Mouse (Mus musculus): ENCODE measurements around the gene Nfkbil1. TPM values are rescaled to one million over a fixed set of nuclear protein-coding genes. Genes with fewer than 3 reads are reported as not detected.

Nfkbil1 gene
- polyA plus RNA-seq, 1 experiment from 2014 or later: 3.4 TPM

DNA sequence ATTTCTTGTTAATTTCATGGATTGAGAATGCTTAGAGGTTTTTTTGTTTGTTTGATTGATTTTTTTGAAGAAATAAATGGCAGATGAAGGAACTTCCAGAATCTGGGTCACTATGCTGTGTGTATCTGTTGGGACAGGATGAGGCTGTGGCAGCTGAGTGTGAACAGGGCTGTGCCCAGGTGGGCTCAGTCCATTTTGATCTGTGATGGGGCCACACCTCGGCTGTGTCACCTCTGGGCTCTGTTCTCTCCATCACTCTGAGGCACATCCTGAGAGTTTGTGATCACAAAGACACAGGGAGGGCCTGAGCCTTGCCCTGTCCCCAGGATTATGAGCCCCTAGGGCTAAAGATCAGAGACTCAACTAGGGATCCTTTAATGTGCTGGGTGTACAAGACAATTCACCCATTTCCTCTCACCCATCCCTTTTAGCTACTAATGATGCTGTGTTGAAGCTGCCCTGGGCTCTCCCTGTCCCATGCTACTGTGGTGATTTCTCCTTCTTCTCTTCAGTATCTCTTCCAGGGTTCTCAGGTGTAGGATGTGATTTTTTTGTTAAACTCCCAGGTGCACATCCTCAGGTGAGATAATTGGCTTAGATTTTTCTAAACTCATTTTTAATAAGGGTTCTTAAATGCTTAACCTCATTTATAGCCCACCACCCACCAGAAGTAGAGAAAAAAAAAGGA lies 32.0 kb upstream of the Nfkbil1 start:
- WGBS: 82% methylated on average over 1 of the region's 1 CpGs

DNA sequence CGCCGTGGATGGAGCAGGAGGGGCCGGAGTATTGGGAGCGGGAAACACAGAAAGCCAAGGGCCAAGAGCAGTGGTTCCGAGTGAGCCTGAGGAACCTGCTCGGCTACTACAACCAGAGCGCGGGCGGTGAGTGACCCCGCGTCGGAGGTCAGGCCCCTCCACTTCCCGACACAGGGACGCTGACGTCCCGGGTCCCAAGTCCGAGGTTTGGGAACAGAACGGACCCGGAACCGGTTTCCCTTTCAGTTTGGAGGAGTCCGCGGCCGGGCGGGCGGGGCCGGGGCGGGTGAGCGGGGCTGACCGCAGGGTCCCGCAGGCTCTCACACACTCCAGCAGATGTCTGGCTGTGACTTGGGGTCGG lies 27.9 kb upstream of the Nfkbil1 start:
- Histone ChIP-seq H3K4me2 (ENCODE audit: low read depth, low read length) (peak overlapping the region; percentile 76), H3K4me3 (ENCODE audit: low read depth, low read length) (peak overlapping the region; percentile 59), H3K4me1 (ENCODE audit: control insufficient read depth, insufficient read depth, low read length) (no peaks in the 10 kb centered on the region), H3K27ac (ENCODE audit: low read depth, low read length) (no peak overlapping the region), H3K27me3 (ENCODE audit: control insufficient read depth, insufficient read depth, low read length) (no peaks in the 10 kb centered on the region), H3K9ac (replicated peaks; ENCODE audit: low read depth, low read length) (peak overlapping the region; percentile 71), H3K9me3 (ENCODE audit: control insufficient read depth, low read length) (no peaks in the 10 kb centered on the region), H3K36me3 (ENCODE audit: control insufficient read depth, insufficient read depth, low read length) (no peaks in the 10 kb centered on the region)
- WGBS: 1% methylated on average over 30 of the region's 31 CpGs
- no peak for ATAC-seq (ENCODE audit: low read depth)

More for the DNA sequence above, 32.0 kb upstream of the Nfkbil1 start:
- Histone ChIP-seq H3K27ac (ENCODE audit: low read depth, low read length) (no peak overlapping the region), H3K4me2 (ENCODE audit: low read depth, low read length) (no peak overlapping the region), H3K36me3 (ENCODE audit: control insufficient read depth, insufficient read depth, low read length) (no peaks in the 10 kb centered on the region), H3K9me3 (ENCODE audit: control insufficient read depth, low read length) (no peaks in the 10 kb centered on the region), H3K4me1 (ENCODE audit: control insufficient read depth, insufficient read depth, low read length) (no peaks in the 10 kb centered on the region), H3K9ac (replicated peaks; ENCODE audit: low read depth, low read length) (no peak overlapping the region), H3K27me3 (ENCODE audit: control insufficient read depth, insufficient read depth, low read length) (no peaks in the 10 kb centered on the region), H3K4me3 (ENCODE audit: low read depth, low read length) (no peak overlapping the region)
- no peak for ATAC-seq (ENCODE audit: low read depth)

DNA sequence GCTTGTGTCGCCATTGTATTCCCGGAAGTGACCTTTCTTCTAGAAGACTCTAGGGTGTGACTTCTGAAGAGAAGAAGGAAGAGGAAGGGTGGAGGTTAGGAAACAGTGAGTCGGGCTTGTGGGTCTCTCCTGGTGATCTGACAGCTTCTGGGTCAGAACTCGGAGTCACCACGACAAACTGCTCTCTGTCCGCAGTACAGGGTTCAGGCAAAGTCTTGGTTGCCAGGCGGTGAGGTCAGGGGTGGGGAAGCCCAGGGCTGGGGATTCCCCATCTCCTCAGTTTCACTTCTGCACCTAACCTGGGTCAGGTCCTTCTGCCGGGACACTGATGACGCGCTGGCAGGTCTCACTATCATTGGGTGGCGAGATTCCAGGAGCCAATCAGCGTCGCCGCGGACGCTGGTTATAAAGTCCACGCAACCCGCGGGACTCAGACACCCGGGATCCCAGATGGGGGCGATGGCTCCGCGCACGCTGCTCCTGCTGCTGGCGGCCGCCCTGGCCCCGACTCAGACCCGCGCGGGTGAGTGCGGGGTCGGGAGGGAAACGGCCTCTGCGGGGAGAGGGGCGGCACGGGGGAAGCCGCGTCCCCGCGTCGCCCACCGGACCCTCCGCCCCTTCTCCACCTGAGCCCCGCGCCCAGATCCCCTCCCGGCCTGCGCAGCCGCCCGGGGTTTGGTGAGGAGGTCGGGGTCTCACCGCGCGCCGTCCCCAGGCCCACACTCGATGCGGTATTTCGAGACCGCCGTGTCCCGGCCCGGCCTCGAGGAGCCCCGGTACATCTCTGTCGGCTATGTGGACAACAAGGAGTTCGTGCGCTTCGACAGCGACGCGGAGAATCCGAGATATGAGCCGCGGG lies 27.3 kb upstream of the Nfkbil1 start, which contains the start of gene H2-D1:
Gene H2-D1 (plus strand): TSS at position 67 of the 859 bp plus-strand sequence.
- Histone ChIP-seq H3K4me1 (ENCODE audit: control insufficient read depth, insufficient read depth, low read length) (no peaks in the 10 kb centered on the region), H3K9ac (replicated peaks; ENCODE audit: low read depth, low read length) (peak within 1 kb of the TSS; percentile 71), H3K4me2 (ENCODE audit: low read depth, low read length) (peak within 1 kb of the TSS; percentile 76), H3K9me3 (ENCODE audit: control insufficient read depth, low read length) (no peaks in the 10 kb centered on the region), H3K36me3 (ENCODE audit: control insufficient read depth, insufficient read depth, low read length) (no peaks in the 10 kb centered on the region), H3K27ac (ENCODE audit: low read depth, low read length) (no peak within 1 kb of the TSS), H3K4me3 (ENCODE audit: low read depth, low read length) (peak within 1 kb of the TSS; percentile 59), H3K27me3 (ENCODE audit: control insufficient read depth, insufficient read depth, low read length) (no peaks in the 10 kb centered on the region)
- 3% methylated on average over 61 of the region's 73 CpGs for WGBS
- ATAC-seq (ENCODE audit: low read depth): peak; percentile 95

DNA sequence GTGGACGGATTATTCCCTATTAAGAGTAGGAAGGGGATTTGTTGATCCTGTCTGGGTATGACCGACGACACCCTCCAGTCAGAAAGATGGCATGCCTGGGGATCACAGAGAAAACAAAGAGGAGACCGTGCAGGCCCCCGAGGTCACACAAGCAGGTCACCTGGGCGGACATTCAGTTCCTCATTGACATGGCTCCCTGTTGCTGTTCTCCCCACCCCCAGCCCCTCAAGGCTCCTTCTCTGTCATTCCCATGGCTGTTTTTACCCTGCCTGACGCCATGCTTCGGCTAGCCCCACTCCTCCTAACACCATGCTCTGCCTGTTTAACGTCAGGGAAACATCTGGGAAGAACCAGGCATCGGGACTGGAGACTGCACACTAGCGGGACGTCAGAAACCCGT lies 26.1 kb upstream of the Nfkbil1 start:
- no peak overlapping the region for H3K27ac ChIP-seq (ENCODE audit: low read depth, low read length)
- ATAC-seq (ENCODE audit: low read depth): no peak
- H3K9ac ChIP-seq (replicated peaks; ENCODE audit: low read depth, low read length): no peak overlapping the region
- no peaks in the 10 kb centered on the region for H3K9me3 ChIP-seq (ENCODE audit: control insufficient read depth, low read length)
- no peak overlapping the region for H3K4me2 ChIP-seq (ENCODE audit: low read depth, low read length)
- no peaks in the 10 kb centered on the region for H3K36me3 ChIP-seq (ENCODE audit: control insufficient read depth, insufficient read depth, low read length)
- H3K4me3 ChIP-seq (ENCODE audit: low read depth, low read length): no peak overlapping the region
- WGBS: 80% methylated on average over 13 of the region's 13 CpGs
- H3K27me3 ChIP-seq (ENCODE audit: control insufficient read depth, insufficient read depth, low read length): no peaks in the 10 kb centered on the region
- no peaks in the 10 kb centered on the region for H3K4me1 ChIP-seq (ENCODE audit: control insufficient read depth, insufficient read depth, low read length)

DNA sequence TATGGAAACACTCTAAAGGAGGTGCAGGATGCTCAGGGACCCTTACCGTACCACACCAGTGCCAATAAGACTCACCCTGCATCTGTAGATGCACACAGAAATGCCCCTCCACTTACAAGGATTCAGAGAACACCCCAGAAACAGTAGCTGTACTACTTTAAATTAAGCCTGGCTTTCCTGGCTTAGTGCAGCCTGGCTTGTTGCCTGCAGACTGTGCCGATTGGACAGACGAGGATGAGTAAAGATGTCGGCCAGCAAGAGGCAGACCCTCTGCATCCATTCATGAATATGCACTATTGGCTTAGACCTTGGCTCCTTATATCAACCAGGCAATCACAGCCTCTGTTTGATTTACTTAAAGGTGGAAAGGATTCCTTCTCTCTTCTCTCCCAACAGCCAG lies 24.0 kb upstream of the Nfkbil1 start:
- H3K4me2 ChIP-seq (ENCODE audit: low read depth, low read length): no peak overlapping the region
- H3K9ac ChIP-seq (replicated peaks; ENCODE audit: low read depth, low read length): no peak overlapping the region
- no peak overlapping the region for H3K4me3 ChIP-seq (ENCODE audit: low read depth, low read length)
- H3K9me3 ChIP-seq (ENCODE audit: control insufficient read depth, low read length): no peaks in the 10 kb centered on the region
- no peaks in the 10 kb centered on the region for H3K4me1 ChIP-seq (ENCODE audit: control insufficient read depth, insufficient read depth, low read length)
- H3K36me3 ChIP-seq (ENCODE audit: control insufficient read depth, insufficient read depth, low read length): no peaks in the 10 kb centered on the region
- no peak for ATAC-seq (ENCODE audit: low read depth)
- no peaks in the 10 kb centered on the region for H3K27me3 ChIP-seq (ENCODE audit: control insufficient read depth, insufficient read depth, low read length)
- 77% methylated on average over 4 of the region's 4 CpGs for WGBS
- H3K27ac ChIP-seq (ENCODE audit: low read depth, low read length): no peak overlapping the region

DNA sequence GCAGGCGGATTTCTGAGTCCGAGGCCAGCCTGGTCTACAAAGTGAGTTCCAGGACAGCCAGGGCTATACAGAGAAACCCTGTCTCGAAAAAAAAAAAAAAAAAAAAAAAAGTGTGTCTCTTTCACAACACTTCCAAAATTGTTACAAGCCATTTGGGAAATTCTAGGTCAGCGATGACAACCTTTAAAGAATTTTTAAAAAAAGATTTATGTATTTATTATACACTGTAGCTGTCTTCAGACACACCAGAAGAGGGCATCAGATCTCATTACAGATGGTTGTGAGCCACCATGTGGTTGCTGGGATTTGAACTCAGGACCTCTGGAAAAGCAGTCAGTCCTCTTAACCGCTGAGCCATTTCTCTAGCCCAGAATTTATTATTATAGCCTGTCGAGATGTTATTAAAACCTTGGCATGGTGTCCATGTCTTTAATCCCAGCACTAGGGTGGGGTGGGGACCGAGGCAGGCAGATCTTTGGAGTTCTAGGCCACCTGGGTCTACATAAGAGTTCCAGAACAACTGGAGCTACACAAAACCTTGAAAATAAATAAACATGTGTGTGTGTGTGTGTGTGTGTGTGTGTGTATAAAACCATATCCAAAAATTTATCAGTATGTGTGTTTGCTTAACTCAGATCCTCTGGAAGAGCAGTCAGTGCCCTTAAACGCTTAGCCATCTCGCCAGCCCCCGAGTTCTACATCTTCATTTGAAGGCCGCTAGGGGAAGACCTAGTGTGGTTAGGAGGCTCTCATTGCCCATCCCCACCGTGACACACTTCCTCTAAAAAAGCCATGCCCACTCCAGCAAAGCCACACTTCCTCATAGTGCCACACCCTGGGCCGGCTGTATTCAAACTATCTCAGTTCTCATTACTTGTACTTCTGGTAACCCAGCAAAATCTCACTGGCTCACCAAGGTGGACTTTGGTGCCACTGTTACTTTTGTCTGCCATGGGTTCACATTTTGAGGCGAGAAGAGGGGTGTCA lies 23.2 kb upstream of the Nfkbil1 start:
- 64% methylated on average over 13 of the region's 14 CpGs for WGBS
- Histone ChIP-seq H3K9ac (replicated peaks; ENCODE audit: low read depth, low read length) (no peak overlapping the region), H3K27me3 (ENCODE audit: control insufficient read depth, insufficient read depth, low read length) (no peaks in the 10 kb centered on the region), H3K36me3 (ENCODE audit: control insufficient read depth, insufficient read depth, low read length) (peaks cover 5% of the 10 kb centered on the region), H3K4me3 (ENCODE audit: low read depth, low read length) (no peak overlapping the region), H3K9me3 (ENCODE audit: control insufficient read depth, low read length) (no peaks in the 10 kb centered on the region), H3K4me1 (ENCODE audit: control insufficient read depth, insufficient read depth, low read length) (no peaks in the 10 kb centered on the region), H3K4me2 (ENCODE audit: low read depth, low read length) (no peak overlapping the region), H3K27ac (ENCODE audit: low read depth, low read length) (no peak overlapping the region)
- ATAC-seq (ENCODE audit: low read depth): no peak

DNA sequence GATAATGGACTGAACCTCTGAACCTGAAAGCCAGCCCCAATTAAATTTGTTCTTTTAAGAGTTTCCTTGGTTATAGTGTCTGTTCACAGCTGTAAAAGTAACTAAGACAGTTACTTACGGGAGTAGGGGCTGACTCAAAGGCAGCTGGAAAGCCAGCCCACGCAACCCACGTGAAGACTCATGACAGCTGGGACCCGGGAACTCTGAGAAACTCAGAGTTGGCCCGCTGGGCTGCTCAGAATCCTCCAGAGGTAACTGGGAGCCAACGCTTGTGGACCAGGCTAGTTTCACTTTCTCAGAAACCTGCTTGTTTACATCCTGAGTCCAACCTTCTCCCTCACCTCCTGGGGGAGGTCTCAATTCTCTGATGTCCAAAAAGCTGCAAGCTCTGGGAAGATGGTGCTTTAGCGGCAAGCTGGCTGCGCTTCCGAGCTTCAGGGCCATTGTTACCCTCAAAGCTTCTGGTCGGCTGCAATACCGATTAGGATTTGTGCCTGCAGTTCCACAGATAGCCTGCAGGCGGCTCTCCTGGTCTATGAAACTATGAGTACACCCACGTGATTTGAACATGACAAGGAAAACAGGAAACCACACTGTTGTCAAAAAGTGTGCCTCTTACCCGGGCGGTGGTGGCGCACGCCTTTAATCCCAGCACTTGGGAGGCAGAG lies 22.4 kb upstream of the Nfkbil1 start:
- no peaks in the 10 kb centered on the region for H3K4me1 ChIP-seq (ENCODE audit: control insufficient read depth, insufficient read depth, low read length)
- no peaks in the 10 kb centered on the region for H3K27me3 ChIP-seq (ENCODE audit: control insufficient read depth, insufficient read depth, low read length)
- 8% methylated on average over 17 of the region's 17 CpGs for WGBS
- H3K4me3 ChIP-seq (ENCODE audit: low read depth, low read length): no peak overlapping the region
- H3K9ac ChIP-seq (replicated peaks; ENCODE audit: low read depth, low read length): no peak overlapping the region
- peaks cover 13% of the 10 kb centered on the region for H3K36me3 ChIP-seq (ENCODE audit: control insufficient read depth, insufficient read depth, low read length)
- no peak for ATAC-seq (ENCODE audit: low read depth)
- H3K27ac ChIP-seq (ENCODE audit: low read depth, low read length): no peak overlapping the region
- no peaks in the 10 kb centered on the region for H3K9me3 ChIP-seq (ENCODE audit: control insufficient read depth, low read length)
- H3K4me2 ChIP-seq (ENCODE audit: low read depth, low read length): peak overlapping the region; percentile 39; the same call in 1 of the 2 replicates

DNA sequence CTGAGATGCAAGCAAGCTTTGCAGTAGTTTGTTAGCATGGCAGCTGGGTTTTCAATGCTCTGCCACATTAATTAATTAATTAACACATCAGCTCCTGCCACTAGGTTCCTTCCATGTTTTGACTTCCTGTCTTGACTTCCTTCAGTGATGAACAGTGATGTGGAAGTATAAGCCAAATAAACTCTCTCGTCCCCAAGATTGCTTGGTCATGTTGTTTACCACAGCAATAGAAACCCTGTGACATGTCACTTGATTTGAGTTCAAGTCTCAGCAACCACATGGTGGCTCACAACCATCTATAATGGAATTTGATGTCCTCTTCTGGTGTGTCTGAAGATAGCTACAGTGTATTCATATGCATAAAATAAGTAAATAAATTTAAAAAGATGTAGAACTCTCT lies 21.8 kb upstream of the Nfkbil1 start:
- no peak overlapping the region for H3K9ac ChIP-seq (replicated peaks; ENCODE audit: low read depth, low read length)
- no peak for ATAC-seq (ENCODE audit: low read depth)
- H3K27ac ChIP-seq (ENCODE audit: low read depth, low read length): no peak overlapping the region
- no peaks in the 10 kb centered on the region for H3K27me3 ChIP-seq (ENCODE audit: control insufficient read depth, insufficient read depth, low read length)
- no peaks in the 10 kb centered on the region for H3K4me1 ChIP-seq (ENCODE audit: control insufficient read depth, insufficient read depth, low read length)
- no peak overlapping the region for H3K4me2 ChIP-seq (ENCODE audit: low read depth, low read length)
- WGBS: 86% methylated on average over 1 of the region's 1 CpGs
- H3K9me3 ChIP-seq (ENCODE audit: control insufficient read depth, low read length): no peaks in the 10 kb centered on the region
- peaks cover 19% of the 10 kb centered on the region for H3K36me3 ChIP-seq (ENCODE audit: control insufficient read depth, insufficient read depth, low read length)
- H3K4me3 ChIP-seq (ENCODE audit: low read depth, low read length): no peak overlapping the region
